Mouse (Mus musculus): ENCODE measurements around the gene Gse1. TPM values are rescaled to one million over a fixed set of nuclear protein-coding genes. Genes with fewer than 3 reads are reported as not detected.

The Gse1 gene
- total RNA-seq, 2 experiments from 2014 or later: 77.7 to 105 TPM

DNA sequence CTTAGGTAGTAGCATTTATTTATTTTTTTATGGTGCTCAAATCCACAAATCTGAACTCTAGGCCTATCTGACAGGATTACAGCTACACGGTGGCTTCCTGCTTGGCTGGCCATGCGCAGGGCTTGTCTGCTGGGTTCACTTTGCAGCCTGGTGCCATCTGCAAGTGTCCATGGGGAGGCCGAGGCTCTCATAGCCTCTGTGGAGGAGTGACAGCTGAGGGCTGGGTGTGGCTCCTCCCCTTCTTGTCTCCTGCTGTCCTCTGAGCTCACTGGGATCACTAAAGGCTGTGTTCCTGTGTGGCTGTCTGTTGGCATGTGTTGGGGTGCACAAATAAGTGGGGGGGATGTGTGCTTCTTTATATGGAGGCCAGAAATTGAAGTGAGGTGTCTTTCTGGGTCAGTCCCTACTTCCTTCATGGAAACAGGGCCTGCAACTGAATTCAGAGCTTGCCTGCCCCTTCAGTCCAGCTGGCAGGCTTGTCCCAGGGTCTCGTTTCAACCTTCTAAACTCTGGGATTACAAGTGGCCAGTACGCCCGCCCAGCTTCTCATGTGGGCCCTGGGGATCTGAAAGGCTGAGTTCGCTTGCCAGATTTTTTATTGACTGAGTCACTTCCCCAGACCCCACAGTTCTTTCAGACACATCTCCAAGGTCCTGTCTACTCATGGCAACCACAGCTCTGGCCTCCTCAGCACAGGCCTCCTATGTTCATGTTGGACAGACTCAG, 12.7 kb upstream of the Gse1 start:
- intact Hi-C loops (cut with DNase I): no loop called here
- no peak for DNase-seq (ENCODE audit: extremely low spot score in 1 of 2, low spot score in 2 of 2)
- H3K27ac ChIP-seq: no peak overlapping the region
- H3K4me3 ChIP-seq: no peak overlapping the region
- no peak for TF ChIP-seq CTCF (IDR thresholded peaks at IDR 0.05)

DNA sequence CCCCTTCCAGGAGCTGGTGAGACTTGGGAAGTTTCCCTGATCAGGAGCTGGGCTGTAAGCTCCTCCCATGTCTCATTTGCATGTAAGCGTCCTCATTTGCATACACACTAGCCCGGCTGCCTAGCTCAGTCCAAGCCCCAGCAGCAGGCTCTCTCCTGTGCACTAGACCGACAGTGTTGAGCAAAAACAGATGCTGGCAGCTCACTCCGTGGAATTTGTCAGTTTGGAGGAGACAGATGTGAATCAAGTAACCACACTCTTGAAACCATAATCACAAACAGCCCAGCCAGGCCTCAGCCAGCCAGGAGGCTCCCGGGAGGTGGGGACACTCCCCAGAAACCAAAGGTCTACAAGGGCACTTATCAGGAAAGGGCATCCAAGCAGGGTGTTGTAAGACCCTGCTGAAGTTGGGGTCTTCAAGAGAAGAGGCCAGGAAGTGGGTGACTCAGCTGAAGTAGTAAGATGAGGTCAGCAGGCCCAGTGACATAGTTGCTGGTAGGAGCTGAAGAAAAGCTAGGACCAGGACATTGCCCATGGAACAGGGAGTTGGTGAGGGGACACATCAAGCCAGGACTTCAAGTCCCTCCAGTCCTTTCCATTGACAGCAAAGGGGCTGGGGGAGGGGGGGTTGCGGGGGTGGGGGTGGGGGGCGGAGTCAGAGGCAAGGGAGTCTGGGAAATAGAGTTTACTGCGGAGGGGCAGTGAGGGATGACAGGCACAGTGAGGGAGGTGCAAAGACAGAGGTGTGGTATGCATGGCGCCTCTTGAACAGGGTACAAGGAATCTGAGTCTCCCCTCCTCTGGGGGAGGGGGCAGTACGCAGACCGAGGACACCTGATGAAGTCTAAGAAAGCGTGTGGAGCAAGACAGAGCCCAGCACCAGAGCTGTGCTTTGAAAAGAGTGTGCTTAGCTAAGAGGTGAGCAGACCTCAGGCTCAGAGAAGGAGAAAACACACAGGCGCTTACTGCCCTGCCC, 11.1 kb upstream of the Gse1 start:
- Histone ChIP-seq H3K27ac (no peak overlapping the region), H3K4me3 (no peak overlapping the region)
- intact Hi-C loops (cut with DNase I): no loop called here
- DNase-seq (ENCODE audit: extremely low spot score in 1 of 2, low spot score in 2 of 2): no peak
- no peak for TF ChIP-seq CTCF (IDR thresholded peaks at IDR 0.05)

DNA sequence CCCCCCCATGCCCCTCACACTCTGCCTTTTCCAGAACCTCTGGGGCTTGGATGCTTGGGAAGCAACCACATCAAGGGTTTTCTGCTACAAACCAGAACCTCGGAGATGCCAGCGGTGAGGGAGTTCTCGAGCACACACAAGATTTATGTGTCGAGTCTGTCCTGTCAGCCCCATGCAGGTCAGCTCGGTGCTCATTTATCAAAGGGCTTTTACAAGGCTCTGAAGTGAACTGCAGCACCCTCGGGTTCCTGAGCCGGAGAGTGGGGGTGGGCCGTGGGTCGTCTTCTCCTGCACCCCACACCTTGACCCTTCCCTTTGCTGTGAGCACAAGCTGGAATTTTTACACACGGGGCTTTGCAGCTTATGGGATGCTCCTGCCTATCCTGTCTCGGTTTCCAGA, 5.7 kb upstream of the Gse1 start:
- H3K4me3 ChIP-seq: no peak overlapping the region
- no peak for DNase-seq (ENCODE audit: extremely low spot score in 1 of 2, low spot score in 2 of 2)
- no peak for TF ChIP-seq CTCF (IDR thresholded peaks at IDR 0.05)
- no peak overlapping the region for H3K27ac ChIP-seq
- intact Hi-C loops (cut with DNase I): no loop called here

DNA sequence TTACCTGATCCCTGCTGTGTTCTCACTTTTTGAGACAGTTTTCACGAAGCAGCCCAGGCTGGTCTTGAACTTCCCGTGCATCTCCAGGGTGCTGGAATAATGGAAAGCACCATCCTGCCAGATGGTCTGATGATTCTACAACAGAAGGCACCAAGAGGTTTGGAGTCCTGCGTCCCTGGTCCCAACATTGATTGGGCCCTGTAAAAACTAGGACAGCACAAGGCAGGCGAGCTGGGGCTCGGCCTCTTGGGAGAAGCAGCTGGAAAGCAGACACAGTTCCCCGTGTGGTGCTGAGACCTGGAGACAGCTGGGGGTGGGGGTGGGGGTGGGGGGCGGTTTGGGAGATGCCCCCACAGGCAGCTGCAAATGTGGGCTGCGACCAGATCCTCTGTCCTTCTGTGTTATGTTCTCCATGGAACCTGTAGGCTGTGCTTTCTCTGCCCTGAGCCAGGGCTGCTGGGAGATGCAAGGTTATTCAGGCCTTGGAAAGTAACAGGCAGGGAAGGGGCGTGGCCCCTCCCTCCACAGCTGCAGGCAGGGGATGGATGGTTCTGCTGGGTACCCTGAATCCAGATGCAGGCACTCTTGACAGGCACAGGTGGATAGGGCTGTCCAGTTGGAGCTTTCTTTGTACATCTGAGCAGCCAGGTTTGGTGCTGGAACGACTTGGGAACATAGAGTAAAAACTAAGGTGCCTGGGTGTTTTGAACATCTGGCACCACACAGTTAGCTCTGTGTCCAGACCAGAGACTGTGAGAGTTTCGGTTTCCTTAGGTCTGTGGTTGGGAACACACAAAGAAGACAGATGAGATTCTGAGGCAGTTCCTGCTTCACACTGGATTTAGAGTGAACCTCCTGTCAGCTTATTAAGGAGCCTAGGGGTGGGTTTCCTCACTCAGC, 3.5 kb upstream of the Gse1 start:
- Histone ChIP-seq H3K27ac (peak overlapping the region; percentile 36; the same call in 1 of the 2 replicates), H3K4me3 (no peak overlapping the region)
- intact Hi-C loops (cut with DNase I): loop anchor here (1.0 kb wide), 1 partner anchor 374 kb away; no protein-coding TSS in a partner anchor
- DNase-seq (ENCODE audit: extremely low spot score in 1 of 2, low spot score in 2 of 2): no peak
- TF ChIP-seq CTCF (IDR thresholded peaks at IDR 0.05): no peak

DNA sequence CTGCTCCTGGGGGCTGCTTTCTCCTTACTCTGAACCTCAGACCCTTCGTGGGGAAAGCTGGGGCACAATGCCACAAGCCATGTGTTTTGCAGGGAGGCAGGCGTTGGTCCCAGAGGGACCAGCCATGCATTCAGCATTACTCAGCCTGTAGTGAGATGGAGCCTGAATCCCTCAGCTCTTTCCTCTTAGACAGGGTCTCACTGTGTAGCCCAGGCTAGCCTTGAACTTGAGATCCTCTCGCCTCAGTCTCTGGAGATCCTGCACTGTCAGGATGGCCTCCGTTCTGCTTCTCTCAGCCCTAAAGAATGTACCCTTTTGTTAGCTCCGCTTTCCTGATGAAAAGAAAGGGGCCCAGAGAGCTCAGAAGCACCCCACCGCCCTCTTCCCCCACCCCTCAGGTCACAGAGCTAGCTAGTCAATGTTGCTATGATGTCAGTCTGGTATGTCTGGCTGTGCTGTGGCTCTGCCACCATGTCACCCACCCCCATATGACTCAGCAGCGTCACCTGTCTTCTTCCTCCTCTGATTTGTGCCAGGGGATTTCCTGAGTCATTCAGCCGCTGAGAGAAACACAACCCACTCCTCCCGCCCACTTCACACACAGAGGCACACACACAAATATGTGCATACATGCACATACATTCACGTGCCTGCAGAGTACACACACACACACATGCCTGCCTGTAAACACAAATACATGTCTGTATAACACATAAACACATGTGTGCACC, 2.7 kb upstream of the Gse1 start:
- no peak overlapping the region for H3K4me3 ChIP-seq
- intact Hi-C loops (cut with DNase I): loop anchor here (1.0 to 2.0 kb wide), 2 partner anchors 39 to 373 kb away; no protein-coding TSS in a partner anchor
- peak; percentile 75 to 81 for DNase-seq (ENCODE audit: extremely low spot score in 1 of 2, low spot score in 2 of 2)
- peak overlapping the region; percentile 36; the same call in 1 of the 2 replicates for H3K27ac ChIP-seq
- TF ChIP-seq CTCF (IDR thresholded peaks at IDR 0.05): no peak

DNA sequence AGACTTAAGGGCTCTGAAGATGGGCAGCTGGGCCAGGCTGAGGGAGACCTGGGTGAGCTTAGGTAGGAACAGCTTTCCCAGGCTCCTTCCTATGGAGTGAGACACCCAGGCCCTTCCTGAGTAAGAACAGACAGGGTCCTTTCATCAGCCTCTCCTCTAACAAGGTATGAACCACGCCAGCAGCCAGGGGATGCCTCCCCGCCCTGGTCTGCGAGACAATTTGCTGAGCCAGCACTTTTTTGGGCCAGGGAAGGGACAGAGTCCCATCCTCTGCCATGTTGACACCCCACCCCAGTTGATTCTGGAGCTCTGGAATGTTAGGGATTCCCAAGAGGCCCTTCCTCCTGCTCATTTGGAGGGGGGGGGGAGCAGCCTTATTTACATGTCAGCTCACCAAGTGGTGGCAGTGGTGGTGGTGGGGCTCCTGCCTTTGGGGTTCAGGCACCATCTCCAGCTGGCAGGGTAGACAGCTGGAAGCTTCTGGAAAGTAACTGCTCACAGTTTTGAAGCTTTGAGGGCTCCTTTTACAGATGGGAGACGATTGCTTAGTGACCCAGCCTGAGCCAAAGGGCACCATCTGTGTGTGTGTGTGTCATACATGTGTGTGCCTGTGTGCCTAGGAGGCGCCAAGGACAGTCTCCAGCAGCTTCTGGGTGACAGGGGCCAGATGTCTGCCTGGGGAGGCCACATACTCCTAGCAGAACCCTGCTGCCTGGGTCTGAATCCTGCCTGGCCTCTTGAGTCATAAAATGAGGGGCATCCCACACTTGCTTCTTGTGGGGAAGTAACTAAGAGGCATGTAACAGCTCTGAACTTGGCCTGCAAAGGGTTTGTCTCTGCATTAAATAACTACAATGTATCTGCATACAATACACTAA, 1.3 kb upstream of the Gse1 start:
- no peak overlapping the region for H3K27ac ChIP-seq
- DNase-seq (ENCODE audit: extremely low spot score in 1 of 2, low spot score in 2 of 2): no peak

DNA sequence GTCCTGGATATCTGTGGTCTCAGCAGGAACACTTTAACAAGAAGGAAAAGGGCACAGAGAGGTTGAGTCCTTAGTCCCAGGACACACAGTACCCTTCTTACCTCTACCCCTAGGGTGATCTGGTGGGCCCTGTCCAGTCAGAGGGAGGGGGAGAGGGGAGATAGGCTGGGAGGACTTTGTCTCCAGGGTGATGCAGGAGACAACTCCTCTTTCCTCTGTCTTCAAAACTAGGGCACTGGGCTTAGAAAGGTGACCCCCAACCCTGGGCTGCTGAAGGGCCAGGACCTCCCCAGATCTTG, 729 bp upstream of the Gse1 start:
- peak overlapping the region; percentile 19; the same call in 1 of the 2 replicates for H3K4me3 ChIP-seq
- H3K27ac ChIP-seq: peak overlapping the region; percentile 51; the same call in 1 of the 2 replicates
- intact Hi-C loops (cut with DNase I): loop anchor here (2.0 kb wide), 1 partner anchor 37 kb away; no protein-coding TSS in a partner anchor
- DNase-seq (ENCODE audit: extremely low spot score in 1 of 2, low spot score in 2 of 2): no peak
- TF ChIP-seq CTCF (IDR thresholded peaks at IDR 0.05): no peak

More for the DNA sequence above, 1.3 kb upstream of the Gse1 start:
- no peak overlapping the region for H3K4me3 ChIP-seq
- TF ChIP-seq CTCF (IDR thresholded peaks at IDR 0.05): no peak
- intact Hi-C loops (cut with DNase I): loop anchor here (2.0 kb wide), 1 partner anchor 38 kb away; no protein-coding TSS in a partner anchor

DNA sequence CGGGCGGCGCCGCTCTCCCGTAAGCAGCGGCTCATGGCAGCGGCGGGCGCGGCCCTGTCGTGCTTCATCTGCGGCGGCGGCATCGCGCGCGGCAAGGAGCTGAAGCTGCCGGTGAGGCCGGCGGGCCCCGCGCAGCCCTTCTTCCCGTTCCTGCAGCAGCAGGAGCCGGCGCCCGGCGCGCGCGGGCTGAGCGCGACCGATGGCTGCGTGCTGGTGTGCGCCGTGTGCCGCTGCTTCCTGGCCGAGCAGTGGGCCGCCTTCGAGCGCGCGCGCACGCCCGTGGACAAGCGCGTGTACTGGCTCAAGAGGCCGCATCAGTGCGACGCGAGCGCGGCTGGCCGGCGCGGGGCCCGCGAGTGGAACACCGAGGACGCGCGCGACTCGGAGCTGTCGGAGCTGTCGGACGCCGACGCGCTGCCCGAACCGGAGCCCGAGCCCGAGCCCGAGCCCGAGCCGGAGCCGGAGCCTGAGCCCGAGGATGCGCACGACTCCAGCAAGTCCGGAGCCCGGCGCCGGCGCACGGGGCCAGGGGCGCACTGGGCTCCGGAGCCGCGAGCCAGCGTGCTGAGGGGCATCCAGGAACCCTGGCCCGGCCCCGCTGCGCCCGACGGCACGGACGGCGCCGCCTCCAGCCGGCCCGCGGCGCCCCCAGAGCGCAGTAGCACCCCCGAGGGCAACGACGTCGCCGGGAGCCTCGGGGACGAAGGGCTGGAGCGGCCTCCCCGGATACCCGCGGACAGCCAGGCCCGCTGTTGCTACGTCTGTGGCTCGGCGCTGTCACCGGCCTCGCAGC, 721 bp downstream of the Gse1 start:
- peak overlapping the region; percentile 64; the same call in 1 of the 2 replicates for H3K27ac ChIP-seq
- no peak for TF ChIP-seq CTCF (IDR thresholded peaks at IDR 0.05)
- peak overlapping the region; percentile 47 for H3K4me3 ChIP-seq
- peak; percentile 57 to 61 for DNase-seq (ENCODE audit: extremely low spot score in 1 of 2, low spot score in 2 of 2)
- intact Hi-C loops (cut with DNase I): no loop called here

DNA sequence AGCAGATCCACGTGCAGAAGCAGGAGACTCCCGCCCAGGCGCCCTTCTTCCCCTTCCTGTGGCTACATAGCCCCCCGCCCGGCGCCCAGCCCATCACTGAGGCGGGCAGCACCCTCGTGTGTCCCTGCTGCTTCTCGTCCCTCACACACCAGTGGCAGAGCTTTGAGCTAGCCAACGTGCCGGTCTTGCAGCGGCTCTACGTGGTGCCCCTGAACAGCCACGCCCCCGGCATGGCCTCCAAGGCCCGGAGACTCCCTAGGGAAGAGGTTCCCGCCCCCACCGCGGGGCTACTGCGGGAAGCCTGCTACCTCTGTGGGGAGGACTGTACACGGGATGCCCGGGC, 1.3 kb downstream of the Gse1 start:
- peak overlapping the region; percentile 64; the same call in 1 of the 2 replicates for H3K27ac ChIP-seq
- TF ChIP-seq CTCF (IDR thresholded peaks at IDR 0.05): no peak
- peak overlapping the region; percentile 47 for H3K4me3 ChIP-seq
- peak in 1 of 2 experiments; percentile 20 for DNase-seq (ENCODE audit: extremely low spot score in 1 of 2, low spot score in 2 of 2)
- intact Hi-C loops (cut with DNase I): no loop called here

Data from left cerebral cortex, adult 2 months (tissue).